Mouse (Mus musculus) brain, embryonic 18.5 days (tissue): ENCODE results near the gene Scn8a.
"Not testable (repeated sequence)": the region's sequence is repeated elsewhere in the genome, so short reads cannot be mapped to it uniquely, and the experiment has no call there.

Experiments used
- DNase-seq: peaks from one replicate; pipeline ENCODE4 v3.0.0-alpha.2; 2012; ENCODE audit warnings: low read depth, low spot score

Gene Scn8a

DNA sequence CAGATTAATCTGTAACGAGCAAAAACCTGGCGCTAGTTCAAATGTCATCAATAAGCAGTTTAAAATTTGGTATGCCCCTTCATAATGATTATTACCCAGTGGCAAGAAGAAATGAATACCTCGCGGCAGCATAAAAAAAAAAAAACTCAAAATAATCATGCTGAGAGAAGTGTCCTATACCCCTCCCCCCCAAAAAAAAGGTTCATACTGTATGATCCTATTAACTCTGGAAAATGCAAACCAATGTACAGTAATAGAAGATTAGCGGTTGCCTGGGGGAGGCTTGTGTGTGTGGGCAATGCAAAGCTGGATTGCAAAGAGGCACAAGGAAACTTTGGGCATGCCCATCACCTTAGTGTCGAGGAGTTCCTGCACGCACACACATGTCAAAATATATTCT is at the start of gene Scn8a:
Gene Scn8a (plus strand): TSS at position 301 of the 400 bp plus-strand sequence.
- DNase-seq: no peak

DNA sequence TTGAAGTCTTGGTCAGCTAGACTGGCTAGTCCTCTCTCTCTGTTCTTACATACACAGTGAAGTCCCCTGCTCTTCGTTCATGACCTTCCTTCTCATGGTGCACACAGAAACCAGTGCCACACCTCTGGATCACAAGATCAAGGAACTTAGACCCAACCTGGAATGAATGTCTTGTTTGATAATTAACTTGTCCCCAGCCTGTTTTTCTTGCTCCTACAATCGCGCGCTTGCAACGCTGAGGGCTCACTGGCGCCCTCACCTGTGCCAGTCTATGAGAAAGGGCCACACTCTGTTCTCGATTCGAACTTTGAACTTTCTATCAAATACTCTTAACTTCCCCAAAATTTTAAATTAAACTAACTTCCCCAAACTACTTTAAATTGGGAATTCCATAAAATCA is 47.8 kb upstream of the Scn8a start:
- DNase-seq: no peak

DNA sequence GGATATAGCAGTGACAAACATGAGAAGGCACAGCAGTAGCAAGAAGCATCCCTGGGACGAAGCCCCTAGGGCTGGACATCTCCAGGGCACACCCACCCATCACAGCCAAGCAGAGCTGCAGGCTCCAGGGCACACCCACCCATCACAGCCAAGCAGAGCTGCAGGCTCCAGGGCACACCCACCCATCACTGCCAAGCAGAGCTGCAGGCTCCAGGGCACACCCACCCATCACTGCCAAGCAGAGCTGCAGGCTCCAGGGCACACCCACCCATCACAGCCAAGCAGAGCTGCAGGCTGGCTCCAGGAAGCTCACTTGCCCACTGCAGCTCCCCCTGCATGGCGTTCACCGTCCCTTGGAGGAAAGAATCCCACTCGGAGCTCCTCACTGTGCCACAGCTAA is 47.3 kb upstream of the Scn8a start:
- DNase-seq: not testable (repeated sequence)

DNA sequence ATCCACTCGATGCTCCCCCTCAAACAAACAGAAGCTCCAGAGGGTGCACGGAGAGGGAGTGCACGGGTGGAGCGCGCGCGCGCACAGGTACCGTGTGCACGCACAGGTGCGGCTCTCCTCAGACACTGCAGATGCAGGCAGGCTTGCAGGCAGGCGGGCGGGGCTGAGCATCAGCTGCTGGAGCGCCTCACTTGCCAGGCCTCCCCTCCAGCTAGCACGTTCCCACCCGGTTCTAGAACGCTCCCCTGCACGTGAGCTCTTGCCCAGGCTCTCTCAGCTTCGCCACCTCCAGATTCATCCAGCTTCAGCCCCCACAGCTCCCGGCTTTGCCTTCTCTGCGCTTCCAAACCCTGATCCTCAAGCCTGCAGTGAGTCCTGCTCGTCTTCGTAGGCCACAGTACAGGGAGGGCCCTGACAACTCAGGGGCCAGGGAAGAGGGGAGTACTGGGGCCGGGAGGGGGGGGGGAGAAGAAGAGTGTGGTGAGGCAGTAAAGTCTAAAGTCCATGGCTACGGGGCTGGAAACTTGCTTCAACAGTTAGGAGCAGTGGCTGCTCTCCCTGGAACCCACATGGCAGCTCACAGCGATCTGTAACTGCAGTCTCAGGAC is 44.3 kb upstream of the Scn8a start:
- no peak for DNase-seq

DNA sequence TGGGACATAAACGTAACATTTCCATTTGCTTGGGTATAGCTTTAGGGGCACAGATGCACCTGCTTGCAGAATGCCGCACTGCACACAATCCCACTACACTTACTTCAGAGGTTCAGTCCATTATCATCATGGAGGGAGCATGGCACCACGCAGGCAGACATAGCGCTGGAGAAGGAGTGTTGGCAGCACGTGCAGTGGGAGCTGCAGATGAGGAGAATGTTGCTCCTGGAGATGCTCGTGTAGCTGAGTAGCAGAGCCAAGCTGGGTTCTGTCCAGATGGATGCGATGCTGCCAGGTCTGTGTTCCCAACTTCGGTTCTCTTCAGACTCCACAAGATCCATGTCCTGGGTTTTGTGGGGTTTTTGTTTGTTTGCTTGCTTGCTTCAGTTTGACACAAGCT is 43.6 kb upstream of the Scn8a start:
- no peak for DNase-seq

DNA sequence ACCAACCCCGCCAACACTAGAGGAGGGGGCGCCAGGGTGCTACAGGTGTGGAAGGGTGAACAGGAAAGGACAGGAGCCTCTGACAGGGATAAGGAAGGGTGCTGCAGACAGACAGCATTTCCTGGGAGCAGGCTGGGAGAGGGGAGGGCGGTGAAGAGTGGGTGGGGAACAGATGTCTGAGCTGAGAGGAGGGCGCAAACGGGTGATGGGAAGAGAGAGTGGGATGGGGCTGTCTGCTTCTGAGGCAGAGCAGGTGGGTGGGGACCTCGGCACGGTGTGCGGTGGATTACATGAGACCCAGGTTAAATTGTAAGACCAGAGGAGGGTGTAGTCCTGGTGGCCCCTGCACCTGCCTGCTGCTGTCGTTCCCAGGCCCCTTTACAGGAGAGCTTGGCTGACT is 39.9 kb upstream of the Scn8a start:
- no peak for DNase-seq

DNA sequence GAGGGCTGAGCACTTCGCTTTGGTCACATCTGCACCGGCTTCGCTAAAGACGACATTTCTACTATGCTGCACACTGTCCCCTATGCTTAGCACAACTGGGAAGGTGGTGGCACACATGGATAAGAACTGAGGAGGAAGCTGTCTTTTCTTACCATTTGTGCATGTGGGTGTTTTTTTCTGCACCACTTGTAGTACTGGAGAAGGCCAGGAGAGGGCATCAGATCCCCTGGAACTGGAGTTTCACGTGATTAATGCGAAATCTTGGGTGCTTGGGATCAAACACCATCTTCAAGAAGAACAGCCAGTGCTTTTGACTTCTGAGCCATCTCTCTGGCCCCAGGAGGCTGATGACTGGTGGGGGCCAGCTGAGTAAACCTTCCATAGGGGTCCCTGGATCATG is 39.0 kb upstream of the Scn8a start:
- no peak for DNase-seq

DNA sequence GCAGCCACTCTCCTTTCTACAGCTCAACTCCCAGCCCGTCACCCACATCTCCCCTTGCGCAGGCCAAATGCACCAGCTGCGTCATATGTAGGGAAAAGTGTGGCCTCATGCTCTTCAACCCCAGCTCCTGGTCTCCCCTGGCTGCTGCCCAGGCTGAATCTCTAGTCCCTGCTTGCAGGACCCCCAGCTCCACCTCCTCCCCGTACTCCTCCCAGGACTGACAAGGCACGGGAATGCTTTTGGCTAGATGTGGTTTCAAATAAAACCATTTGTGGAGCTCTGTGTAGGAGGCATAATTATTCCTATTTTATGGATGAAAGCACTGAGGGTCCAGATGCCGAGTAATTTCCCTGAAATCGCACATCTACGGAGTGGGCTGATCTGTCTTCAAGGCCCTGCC is 37.5 kb upstream of the Scn8a start:
- DNase-seq: no peak

DNA sequence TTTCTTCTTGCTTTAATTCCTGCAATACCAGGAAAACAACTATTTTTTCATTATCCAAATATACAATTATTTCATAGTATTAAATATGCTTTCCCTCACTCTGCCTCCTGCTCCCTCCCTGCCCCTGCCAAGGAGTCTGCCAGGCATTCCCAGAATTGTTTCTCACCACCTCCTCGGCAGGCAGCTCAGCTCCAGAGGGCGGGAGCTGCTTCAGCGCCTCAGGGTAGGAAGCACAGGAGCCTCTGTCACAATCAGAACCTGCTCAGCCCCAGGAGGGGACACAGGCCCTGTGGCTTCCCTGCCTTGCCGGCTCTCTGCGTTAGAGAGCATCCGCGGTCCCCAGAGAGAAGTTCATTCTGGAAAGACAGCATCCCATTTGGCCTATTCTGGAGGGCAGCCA is 36.9 kb upstream of the Scn8a start:
- DNase-seq: no peak

DNA sequence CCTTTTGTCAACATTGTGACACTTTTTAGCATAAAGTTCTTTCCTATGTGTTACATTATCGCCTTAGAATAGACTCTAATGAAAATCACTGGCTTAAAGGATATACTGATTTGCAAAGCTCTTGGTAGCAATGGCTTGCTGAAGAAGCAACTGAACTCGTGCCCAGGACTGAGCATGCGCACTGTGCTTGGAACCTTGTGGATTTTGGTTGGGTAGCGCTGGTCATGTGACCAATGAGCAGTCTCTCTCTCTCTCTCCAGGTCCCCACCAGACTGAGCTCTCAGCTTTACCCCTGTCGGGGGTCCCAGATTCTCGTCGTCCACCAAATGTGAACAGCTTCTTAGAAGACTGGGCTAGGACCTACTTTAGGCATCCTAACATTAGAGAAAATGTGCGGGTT is 32.9 kb upstream of the Scn8a start:
- DNase-seq: no peak

DNA sequence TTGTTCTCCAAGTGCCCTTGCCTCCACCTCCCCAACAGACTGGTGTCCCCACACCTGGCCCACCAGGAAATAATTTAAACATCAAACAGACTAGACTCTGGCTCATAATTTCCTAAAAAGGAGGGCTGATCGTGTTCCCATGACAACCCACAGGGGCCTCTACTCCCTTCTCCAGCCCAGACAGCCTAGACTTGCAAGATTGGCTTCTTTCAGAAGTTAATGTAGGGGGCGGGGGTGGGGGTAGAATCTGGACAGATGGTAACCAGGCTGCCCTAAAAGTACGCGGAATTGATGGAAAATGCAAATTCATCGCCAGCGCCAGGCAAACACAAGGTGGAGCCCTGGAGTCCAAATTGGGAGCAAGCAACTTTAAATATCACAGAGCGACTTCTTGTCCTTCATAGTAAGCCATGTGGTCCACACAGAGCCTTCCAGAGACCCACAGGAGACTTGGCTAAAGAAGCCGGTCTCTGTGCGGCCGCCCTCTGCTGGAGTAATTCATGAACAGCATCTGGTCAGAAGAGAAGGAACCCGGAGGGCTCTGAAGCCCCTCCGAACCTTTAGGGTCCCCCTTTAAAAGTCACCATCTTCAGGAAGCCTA is 31.0 kb upstream of the Scn8a start:
- DNase-seq: no peak

DNA sequence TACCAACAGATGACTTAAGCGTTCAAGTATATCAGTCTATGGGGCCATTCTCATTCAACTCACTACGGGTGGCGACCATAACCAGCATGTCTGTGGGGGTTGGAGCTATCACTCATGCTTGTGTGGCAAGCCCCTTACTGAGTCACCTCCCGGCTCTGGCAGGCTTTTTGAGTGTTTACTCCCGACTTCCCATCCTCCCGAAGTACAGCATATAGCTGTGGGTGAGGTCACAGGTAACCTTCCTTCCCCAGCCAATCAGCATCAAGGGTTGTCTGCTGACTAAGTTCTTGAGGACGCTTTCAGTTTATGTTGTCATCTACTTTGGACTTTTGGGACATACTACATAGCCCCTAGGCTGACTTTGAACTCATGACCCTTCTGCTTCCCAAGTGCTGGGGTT is 25.3 kb upstream of the Scn8a start:
- DNase-seq: no peak

DNA sequence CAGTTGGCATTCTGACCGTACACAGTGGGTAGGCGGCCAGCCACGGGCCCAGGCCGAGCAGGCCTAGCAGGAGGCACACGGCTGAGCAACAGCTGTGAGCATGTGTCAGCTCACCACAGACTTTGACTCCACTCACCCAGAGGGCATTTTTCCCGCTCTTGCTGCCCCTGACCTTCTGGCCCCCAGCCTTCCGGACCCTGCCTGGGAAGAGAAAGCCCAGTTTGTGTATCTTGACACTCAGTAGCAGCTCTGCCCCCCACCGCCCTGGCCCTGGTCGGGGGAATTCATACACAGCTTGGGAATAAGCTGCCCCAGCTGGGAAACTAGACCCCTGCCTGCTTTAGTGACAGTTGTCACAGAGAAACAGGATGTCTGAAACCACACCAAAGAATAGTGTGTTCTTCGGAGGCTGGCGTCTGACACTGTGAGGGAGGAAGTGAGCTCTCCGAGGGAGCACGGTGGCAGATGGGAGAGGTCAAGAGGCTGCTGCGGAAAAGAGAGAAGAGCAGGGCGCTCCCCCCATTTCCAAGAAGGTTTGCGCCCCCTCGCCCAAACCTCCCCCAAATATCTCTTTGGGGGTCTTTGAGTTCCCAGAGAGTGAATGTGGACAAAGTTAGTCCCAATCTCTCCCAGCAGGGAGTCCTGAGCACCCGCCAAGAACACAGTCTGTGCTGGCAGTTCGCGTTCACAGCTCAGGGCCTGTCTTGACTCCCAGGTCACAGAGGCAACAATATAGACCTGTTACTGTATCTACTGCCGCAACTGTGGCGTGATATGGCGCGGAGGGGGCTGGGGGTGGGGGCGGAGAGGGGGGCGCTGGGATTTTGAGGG is 24.4 kb upstream of the Scn8a start:
- DNase-seq: no peak

DNA sequence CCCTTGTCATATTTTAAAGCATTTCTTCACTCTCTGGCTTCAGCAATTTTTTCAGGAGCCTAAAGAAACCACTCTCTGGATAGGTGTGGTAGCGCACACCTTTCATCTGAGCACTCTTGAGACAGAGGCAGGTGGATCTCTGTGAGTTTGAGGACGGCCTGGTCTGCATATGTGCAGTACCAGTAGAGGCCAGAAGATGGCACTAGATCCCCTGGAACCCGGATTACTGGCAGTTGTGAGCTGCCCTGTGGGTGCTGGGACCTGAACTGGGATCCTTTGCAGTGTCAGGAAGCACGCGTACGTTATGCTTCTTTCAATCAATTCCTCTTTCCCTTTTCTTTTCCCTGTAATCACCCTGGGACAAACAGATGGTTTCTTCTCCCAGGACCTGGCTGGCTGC is 22.5 kb upstream of the Scn8a start:
- no peak for DNase-seq

DNA sequence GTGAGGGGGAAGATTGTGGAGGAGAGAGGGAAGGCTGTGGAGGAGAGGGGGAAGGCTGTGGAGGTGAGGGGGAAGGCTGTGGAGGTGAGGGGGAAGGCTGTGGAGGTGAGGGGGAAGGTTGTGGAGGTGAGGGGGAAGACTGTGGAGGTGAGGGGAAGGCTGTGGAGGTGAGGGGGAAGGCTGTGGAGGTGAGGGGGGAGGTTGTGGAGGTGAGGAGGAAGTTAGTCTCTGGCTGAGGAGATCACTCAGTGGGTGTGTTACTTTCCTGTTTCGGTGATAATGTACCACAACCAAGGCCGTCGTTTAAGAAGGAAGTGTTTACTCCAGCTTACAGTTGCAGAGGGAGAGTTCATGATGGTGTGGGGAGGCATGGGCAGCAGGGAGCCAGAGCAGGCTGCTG is 12.1 kb upstream of the Scn8a start:
- DNase-seq: no peak

DNA sequence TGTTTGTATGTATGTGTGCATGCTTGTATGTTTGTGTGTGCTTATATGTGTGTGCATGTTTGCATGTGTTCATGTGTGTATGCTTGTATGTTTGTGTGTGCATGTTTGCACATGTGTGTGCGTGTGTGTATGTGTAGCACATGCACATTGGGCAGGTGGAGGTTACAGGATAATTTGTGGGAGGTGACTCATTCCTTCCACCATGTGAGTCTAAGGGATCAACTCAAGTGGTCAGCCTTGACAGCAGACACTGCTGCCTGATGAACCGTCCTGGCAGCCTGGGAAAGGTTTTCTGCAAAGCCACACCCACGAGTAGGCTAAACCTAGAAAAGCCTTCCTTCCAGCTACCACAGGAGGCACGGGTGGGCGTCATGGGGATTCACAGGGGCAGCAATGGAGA is 8.8 kb upstream of the Scn8a start:
- no peak for DNase-seq

DNA sequence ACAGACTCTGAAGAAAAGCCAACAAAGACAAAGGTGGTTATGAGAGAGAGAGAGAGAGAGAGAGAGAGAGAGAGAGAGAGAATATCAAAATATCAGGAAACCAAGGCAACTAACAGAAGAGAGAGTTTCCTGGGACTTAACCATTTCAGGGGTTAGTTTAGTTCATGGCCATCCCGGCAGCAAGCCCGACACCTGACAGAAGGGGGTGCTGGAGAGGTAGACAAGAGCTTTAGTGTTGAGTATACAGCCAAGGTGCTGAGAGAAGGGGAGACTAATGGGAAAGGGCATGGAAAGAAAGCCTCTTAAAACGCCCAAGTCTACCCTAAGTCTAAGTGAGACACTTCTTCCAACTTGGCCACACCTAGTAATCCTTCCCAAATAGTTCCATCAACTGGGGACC is 4.1 kb upstream of the Scn8a start:
- DNase-seq: no peak

DNA sequence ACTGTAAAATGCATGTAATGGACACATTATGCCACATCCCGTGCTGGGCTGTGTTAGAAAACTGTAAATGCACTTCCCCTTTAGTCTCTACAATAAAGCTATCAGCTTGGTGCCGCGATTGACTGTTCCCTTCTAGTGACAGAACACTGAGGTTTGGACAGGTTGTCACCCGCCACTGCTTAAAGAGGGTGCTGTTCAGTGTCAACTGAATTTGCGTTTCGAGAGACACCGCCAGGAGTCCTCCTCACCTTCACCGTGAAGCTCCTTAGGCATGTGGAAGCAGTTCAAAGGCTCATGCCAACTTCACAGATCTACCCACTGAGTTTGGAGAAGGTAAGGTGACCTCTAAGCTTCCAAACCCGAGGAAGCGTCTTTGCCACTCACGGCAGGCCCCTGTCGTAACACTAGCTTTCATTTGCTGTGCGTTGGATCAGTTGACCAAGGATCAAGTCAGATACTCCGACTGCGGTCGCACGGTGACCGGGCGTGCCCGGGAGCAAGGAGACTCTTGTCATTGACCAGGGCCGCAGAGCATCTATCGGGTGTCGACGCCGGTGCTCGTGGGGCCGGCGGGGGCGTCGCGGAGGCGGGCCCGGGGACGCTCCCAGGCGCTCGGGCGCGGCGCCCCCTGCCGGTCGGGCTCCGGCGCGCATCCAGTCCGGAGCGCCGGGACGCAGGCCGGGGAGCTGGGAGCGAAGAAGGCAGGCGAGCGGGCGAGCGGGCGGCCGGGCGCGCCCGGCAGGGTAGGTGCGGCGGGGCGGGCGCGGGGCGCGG is 530 bp downstream of the Scn8a start:
- DNase-seq: no peak

DNA sequence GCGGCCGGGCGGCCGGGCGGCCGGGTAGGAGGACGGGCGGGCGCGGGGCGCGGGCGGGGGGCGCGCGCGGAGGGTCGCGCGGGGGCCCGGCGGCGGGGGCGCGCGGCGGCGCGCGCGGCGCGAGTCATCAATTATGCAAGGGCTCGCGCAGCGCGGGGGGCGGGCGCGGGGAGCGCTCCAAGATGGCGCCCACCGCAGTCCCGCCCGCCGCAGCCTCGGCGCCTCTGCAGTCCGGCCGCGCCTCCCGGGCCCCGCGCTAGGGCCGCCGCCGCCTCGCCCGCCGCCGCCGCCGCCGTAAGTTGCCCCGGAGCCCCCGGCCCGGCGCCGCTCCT is 1.1 kb downstream of the Scn8a start:
- DNase-seq: peak; percentile 56

DNA sequence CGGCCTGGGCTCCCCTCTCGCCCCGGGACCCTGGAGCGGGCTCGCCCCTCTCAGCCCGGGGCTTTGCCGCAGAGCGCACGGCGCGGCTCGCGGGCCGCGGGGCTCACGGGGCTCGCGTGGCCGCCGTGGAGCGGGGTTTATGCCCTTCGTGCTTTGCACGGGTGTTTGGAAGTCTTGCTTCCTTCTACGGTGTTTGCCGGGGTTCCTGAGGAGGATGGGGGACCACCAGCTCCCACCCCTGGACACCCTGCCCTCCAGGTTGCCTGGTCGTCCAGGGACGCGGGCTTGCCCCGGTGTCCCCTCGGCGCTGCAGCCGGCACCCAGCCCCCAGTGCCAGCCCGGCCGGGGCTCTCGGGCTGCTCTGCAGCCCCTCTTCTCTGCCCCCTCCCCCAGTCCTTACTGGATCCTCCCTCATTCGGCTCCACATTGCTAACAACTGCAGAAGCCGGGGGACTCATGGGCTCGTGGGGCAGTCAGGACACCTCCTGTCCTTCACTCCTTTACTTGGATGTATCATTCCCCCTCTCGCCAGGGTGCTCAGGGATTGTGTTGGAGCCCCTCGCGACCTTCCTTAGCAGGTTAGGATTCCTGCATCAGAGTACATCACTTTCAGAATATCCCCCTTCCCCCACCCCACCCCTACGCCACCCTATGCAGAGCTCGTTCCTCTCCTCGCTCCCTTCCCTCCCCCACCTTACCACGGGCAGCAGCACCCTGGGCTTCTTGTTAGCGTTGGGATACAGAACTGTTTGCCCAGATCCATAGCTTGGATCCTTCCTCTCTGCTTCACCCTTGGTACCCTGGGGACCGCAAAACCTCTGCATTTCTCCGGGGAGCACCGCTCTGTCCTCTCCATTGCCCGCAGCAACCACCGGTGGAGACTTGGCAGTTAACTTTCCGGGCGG is 1.7 kb downstream of the Scn8a start:
- DNase-seq: no peak

DNA sequence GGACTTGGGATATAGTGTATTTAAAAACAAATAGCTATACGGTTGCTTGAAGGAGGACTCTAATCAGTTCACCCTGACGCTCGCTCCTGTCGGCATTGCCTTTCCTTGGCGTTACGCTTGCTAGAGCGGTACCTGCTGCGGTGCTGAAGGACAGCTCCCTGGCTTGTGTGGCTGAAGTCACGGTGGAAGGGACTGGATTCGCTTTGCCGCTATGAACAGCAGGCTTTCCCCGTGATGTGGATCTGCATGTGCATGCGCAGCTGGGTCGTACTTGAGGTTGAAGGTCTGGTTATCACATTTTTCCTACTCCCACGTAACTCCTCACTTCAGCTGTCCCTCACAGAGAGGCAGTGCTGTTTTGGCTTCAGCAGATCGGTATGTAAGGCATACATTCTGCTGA is 3.5 kb downstream of the Scn8a start:
- no peak for DNase-seq
